Mouse (Mus musculus): ENCODE results near the gene Ccdc187. TPM values are rescaled to one million over a fixed set of nuclear protein-coding genes. Genes with fewer than 3 reads are reported as not detected.

Ccdc187 gene
- polyA plus RNA-seq, 1 experiment, result 0.01 TPM

- Histone ChIP-seq H3K4me3 (no peak overlapping the region), H3K4me2 (ENCODE audit: low read depth) (no peak overlapping the region), H3K36me3 (ENCODE audit: control insufficient read depth, insufficient read depth) (no peaks in the 10 kb centered on the region), H3K79me2 (ENCODE audit: control insufficient read depth, insufficient read depth) (no peaks in the 10 kb centered on the region), H3ac (ENCODE audit: control insufficient read depth, insufficient read length) (no peak overlapping the region), H3K27me3 (ENCODE audit: control insufficient read depth, insufficient read depth, insufficient read length) (peaks cover 86% of the 10 kb centered on the region)
- no peak for TF ChIP-seq CEBPB (IDR thresholded peaks at IDR 0.05; ENCODE audit: insufficient read depth, poor library complexity, severe bottlenecking)
- no peak for TF ChIP-seq TCF3 (IDR thresholded peaks at IDR 0.05; ENCODE audit: insufficient read length, low read depth)
- TF ChIP-seq E2F4 (IDR thresholded peaks at IDR 0.05; ENCODE audit: insufficient read depth), result no peak
- TF ChIP-seq TCF12 (IDR thresholded peaks at IDR 0.05; ENCODE audit: insufficient read depth, poor library complexity, severe bottlenecking), result no peak
- TF ChIP-seq REST (IDR thresholded peaks at IDR 0.05; ENCODE audit: insufficient read depth, insufficient read length), result no peak
- no peak for TF ChIP-seq POLR2AphosphoS2 (IDR thresholded peaks at IDR 0.05; ENCODE audit: insufficient read length, low read depth)
- no peak for TF ChIP-seq POLR2A (IDR thresholded peaks at IDR 0.05; ENCODE audit: insufficient read length, low read depth)
- TF ChIP-seq USF1 (IDR thresholded peaks at IDR 0.05; ENCODE audit: low read depth), result no peak
- TF ChIP-seq MYOG (IDR thresholded peaks at IDR 0.05; ENCODE audit: control insufficient read depth in 1 of 3, insufficient read depth in 1 of 3, insufficient read length in 2 of 3, low read depth in 2 of 3), result no peak
- no peak for TF ChIP-seq SRF (IDR thresholded peaks at IDR 0.05; ENCODE audit: control insufficient read depth, insufficient read length, low read depth)
- no peak for TF ChIP-seq MYOD1 (IDR thresholded peaks at IDR 0.05; ENCODE audit: control insufficient read depth in 1 of 3, insufficient read length in 2 of 3, low read depth in 2 of 3)
- TF ChIP-seq MAX (IDR thresholded peaks at IDR 0.05; ENCODE audit: low read depth), result no peak
These were observed 92.2 kb downstream of the Ccdc187 start for GRCm38 (mm10) chr2:26201926-26202848.

GRCm38 (mm10) chr2:26198488-26198887 is 95.9 kb downstream of the Ccdc187 start:
- Histone ChIP-seq H3K4me3 (no peak overlapping the region), H3ac (ENCODE audit: control insufficient read depth, insufficient read length) (no peak overlapping the region), H3K36me3 (ENCODE audit: control insufficient read depth, insufficient read depth) (no peaks in the 10 kb centered on the region), H3K27me3 (ENCODE audit: control insufficient read depth, insufficient read depth, insufficient read length) (peaks cover 88% of the 10 kb centered on the region), H3K4me2 (ENCODE audit: low read depth) (no peak overlapping the region), H3K79me2 (ENCODE audit: control insufficient read depth, insufficient read depth) (no peaks in the 10 kb centered on the region)
- no peak for TF ChIP-seq MYOG (IDR thresholded peaks at IDR 0.05; ENCODE audit: control insufficient read depth in 1 of 3, insufficient read depth in 1 of 3, insufficient read length in 2 of 3, low read depth in 2 of 3)
- no peak for TF ChIP-seq REST (IDR thresholded peaks at IDR 0.05; ENCODE audit: insufficient read depth, insufficient read length)
- no peak for TF ChIP-seq MYOD1 (IDR thresholded peaks at IDR 0.05; ENCODE audit: control insufficient read depth in 1 of 3, insufficient read length in 2 of 3, low read depth in 2 of 3)
- no peak for TF ChIP-seq TCF12 (IDR thresholded peaks at IDR 0.05; ENCODE audit: insufficient read depth, poor library complexity, severe bottlenecking)

GRCm38 (mm10) chr2:26194552-26195339 is 99.6 kb downstream of the Ccdc187 start:
- peaks cover 80% of the 10 kb centered on the region for H3K27me3 ChIP-seq (ENCODE audit: control insufficient read depth, insufficient read depth, insufficient read length)

More at GRCm38 (mm10) chr2:26194552-26195339, 99.6 kb downstream of the Ccdc187 start:
- no peaks in the 10 kb centered on the region for H3K79me2 ChIP-seq (ENCODE audit: control insufficient read depth, insufficient read depth)
- H3ac ChIP-seq (ENCODE audit: control insufficient read depth, insufficient read length), result no peak overlapping the region
- no peak overlapping the region for H3K4me3 ChIP-seq
- no peaks in the 10 kb centered on the region for H3K36me3 ChIP-seq (ENCODE audit: control insufficient read depth, insufficient read depth)
- TF ChIP-seq TCF3 (IDR thresholded peaks at IDR 0.05; ENCODE audit: insufficient read length, low read depth), result no peak
- no peak overlapping the region for H3K4me2 ChIP-seq (ENCODE audit: low read depth)

Other genes with a start within 250 kb of the Ccdc187 start
- 15.0 TPM for gene Nacc2, start 171.3 kb downstream of the Ccdc187 start, polyA plus RNA-seq (2012; fragmentation: generic; extraction: Trizol)
- not detected for gene Lhx3, start 86.3 kb downstream of the Ccdc187 start, polyA plus RNA-seq (2012; fragmentation: generic; extraction: Trizol)
- 13.7 TPM for gene Qsox2, start 57.0 kb downstream of the Ccdc187 start, polyA plus RNA-seq (2012; fragmentation: generic; extraction: Trizol)
- 11.7 TPM for gene Gpsm1, start 21.0 kb upstream of the Ccdc187 start, polyA plus RNA-seq (2012; fragmentation: generic; extraction: Trizol)
- gene Dnlz, start 57.6 kb upstream of the Ccdc187 start, polyA plus RNA-seq (2012; fragmentation: generic; extraction: Trizol), result 28.4 TPM
- 0.84 TPM for gene Card9, start 66.4 kb upstream of the Ccdc187 start, polyA plus RNA-seq (2012; fragmentation: generic; extraction: Trizol)
- gene Snapc4, start 86.1 kb upstream of the Ccdc187 start, polyA plus RNA-seq (2012; fragmentation: generic; extraction: Trizol), result 11.0 TPM
- 50.8 TPM for gene Entr1, start 94.8 kb upstream of the Ccdc187 start, polyA plus RNA-seq (2012; fragmentation: generic; extraction: Trizol)
- gene Pmpca, start 94.8 kb upstream of the Ccdc187 start, polyA plus RNA-seq (2012; fragmentation: generic; extraction: Trizol), result 111 TPM
- gene Inpp5e, start 114.6 kb upstream of the Ccdc187 start, polyA plus RNA-seq (2012; fragmentation: generic; extraction: Trizol), result 9.3 TPM
- gene Sec16a, start 150.7 kb upstream of the Ccdc187 start, polyA plus RNA-seq (2012; fragmentation: generic; extraction: Trizol), result 31.4 TPM
- 16.3 TPM for gene Notch1, start 222.1 kb upstream of the Ccdc187 start, polyA plus RNA-seq (2012; fragmentation: generic; extraction: Trizol)